Mouse (Mus musculus): ENCODE results near the gene Mef2d.

DNA sequence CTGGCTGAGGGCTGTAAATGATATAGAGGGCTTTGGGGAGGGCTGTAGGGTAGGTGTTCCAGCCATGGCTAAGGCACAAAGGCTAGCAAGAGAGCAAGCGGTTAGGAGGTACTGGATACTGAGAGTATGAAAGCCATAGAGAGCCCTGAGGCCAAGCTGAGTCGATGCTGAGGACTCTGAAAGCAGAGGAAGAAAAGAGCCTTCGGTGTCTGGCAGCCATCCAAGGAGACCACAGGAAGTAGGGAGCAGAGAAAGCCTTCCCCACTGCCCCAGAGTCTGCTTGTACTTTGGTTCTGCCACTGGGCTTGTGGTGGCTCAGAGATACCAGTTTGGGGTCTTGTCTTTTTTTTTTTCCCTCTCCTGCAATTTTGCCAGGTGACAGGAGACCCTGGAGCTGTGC lies 41.9 kb upstream of the Mef2d start:
- TF ChIP-seq POLR2A (IDR thresholded peaks at IDR 0.05; ENCODE audit: low read depth, low read length) = no peak
- no peak for TF ChIP-seq CTCF (IDR thresholded peaks at IDR 0.05; ENCODE audit: extremely low read depth, insufficient read length, insufficient replicate concordance, low read depth, low read length)
